7 mouse cellular contexts compared by ENCODE assay signal in the genomic region with DNA sequence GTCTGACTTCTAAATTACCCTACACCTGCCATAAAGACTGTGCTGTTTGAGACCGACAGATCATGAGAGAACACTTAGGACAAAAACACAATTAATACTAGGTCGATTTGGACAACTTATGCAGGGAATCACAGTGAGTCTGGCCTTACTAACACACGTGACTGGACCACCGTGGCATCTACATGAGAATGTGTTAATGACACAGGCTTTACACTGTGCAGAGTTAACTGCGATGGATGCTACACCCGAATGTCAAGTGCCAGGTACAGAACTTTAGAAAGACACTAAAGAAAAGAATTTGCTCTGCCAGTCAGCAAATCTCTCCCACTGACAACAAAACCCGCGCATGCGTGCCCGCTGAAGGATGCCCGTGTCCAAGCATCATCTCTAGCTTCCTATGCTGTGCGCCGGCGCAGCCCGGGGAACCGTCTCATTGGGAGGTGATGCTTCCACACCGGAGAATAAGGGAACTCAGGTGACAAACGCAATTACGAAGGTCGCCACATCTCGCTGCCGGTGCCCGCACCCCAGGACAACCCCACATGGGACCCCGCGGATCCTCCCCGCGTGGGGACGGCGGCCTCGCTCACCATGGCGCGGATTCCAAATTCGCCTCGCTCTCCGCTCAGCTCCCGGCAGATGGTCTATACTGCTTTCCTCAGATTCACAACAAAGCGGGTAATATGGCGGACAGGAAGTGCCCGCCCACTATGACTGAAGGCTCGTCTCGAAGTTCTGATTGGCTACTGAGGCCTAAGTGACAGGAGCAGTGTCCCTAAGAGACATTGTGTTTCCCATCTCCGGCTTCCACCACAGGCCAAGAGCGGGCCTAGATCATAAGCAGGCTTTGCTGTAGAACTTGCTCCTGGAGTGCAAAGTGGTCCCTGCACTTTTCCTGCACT. TPM values are rescaled to one million over a fixed set of nuclear protein-coding genes. Genes with fewer than 3 reads are reported as not detected.
DNase-seq lines count a peak whose midpoint lies in the region; ATAC-seq lines count a peak whose summit lies in the region.
"Not testable (repeated sequence)": the region's sequence is repeated elsewhere in the genome, so short reads cannot be mapped to it uniquely, and the experiment has no call there.

TSS of gene Zfp781 (minus strand) at position 639 of the 902 bp plus-strand sequence.

- H3K4me1 ChIP-seq in forebrain, embryonic 16.5 days (replicated peaks; ENCODE audit: control insufficient read depth, insufficient read depth, low read length); intestine, embryonic 16.5 days (ENCODE audit: control insufficient read depth, insufficient read depth, low read length); liver, embryonic 11.5 days (replicated peaks; ENCODE audit: control insufficient read depth, insufficient read depth, low read length); neural tube, embryonic 11.5 days (ENCODE audit: control insufficient read depth, insufficient read depth, low read length): not testable (repeated sequence)

- WGBS in forebrain, embryonic 16.5 days: no CpG with 5 or more reads among the region's 43 CpGs
- WGBS in intestine, embryonic 16.5 days: no CpG with 5 or more reads among the region's 43 CpGs
- no CpG with 5 or more reads among the region's 43 CpGs for WGBS in liver, embryonic 11.5 days
- WGBS in neural tube, embryonic 11.5 days: no CpG with 5 or more reads among the region's 43 CpGs

- not testable (repeated sequence) for H3K9ac ChIP-seq in forebrain, embryonic 16.5 days (replicated peaks; ENCODE audit: low read depth, low read length); intestine, embryonic 16.5 days (ENCODE audit: low read depth, low read length); liver, embryonic 11.5 days (ENCODE audit: low read depth, low read length); neural tube, embryonic 11.5 days (ENCODE audit: low read length)

- not testable (repeated sequence) for H3K36me3 ChIP-seq in forebrain, embryonic 16.5 days (ENCODE audit: control insufficient read depth, insufficient read depth); intestine, embryonic 16.5 days (ENCODE audit: control insufficient read depth, insufficient read depth, low read length); liver, embryonic 11.5 days (ENCODE audit: control insufficient read depth, insufficient read depth, low read length); neural tube, embryonic 11.5 days (ENCODE audit: control insufficient read depth, insufficient read depth, low read length)

- H3K27me3 ChIP-seq in forebrain, embryonic 16.5 days (replicated peaks; ENCODE audit: control insufficient read depth, insufficient read depth, low read length); intestine, embryonic 16.5 days (replicated peaks; ENCODE audit: control insufficient read depth, insufficient read depth, low read length); liver, embryonic 11.5 days (replicated peaks; ENCODE audit: control insufficient read depth, insufficient read depth, low read length); neural tube, embryonic 11.5 days (ENCODE audit: control insufficient read depth, insufficient read depth, low read length): not testable (repeated sequence)

- DNase-seq in liver, embryonic 11.5 days (ENCODE audit: low spot score); neural tube, embryonic 11.5 days (ENCODE audit: low spot score): not testable (repeated sequence)

- not testable (repeated sequence) for H3K9me3 ChIP-seq in forebrain, embryonic 16.5 days (ENCODE audit: control insufficient read depth, low read length); intestine, embryonic 16.5 days (ENCODE audit: control insufficient read depth, low read length); liver, embryonic 11.5 days (ENCODE audit: control insufficient read depth, low read length); neural tube, embryonic 11.5 days (ENCODE audit: control insufficient read depth, low read length)

- not testable (repeated sequence) for H3K4me3 ChIP-seq in forebrain, embryonic 16.5 days (replicated peaks; ENCODE audit: low read length); intestine, embryonic 16.5 days (ENCODE audit: low read length); liver, embryonic 11.5 days (ENCODE audit: low read depth, low read length); neural tube, embryonic 11.5 days (ENCODE audit: low read depth, low read length)

- not testable (repeated sequence) for H3K27ac ChIP-seq in forebrain, embryonic 16.5 days (ENCODE audit: low read length); intestine, embryonic 16.5 days (ENCODE audit: low read length); liver, embryonic 11.5 days (ENCODE audit: low read depth, low read length); neural tube, embryonic 11.5 days (ENCODE audit: low read depth, low read length)

- ATAC-seq in common myeloid progenitor, adult 5-6 weeks (replicated peaks; ENCODE audit: low read depth, poor library complexity, severe bottlenecking): peak; percentile 93
- peak; percentile 99 for ATAC-seq in forebrain, embryonic 16.5 days
- ATAC-seq in hematopoietic stem cell, adult 5-6 weeks (replicated peaks in 1 of 2; ENCODE audit: insufficient read depth in 1 of 2, low FRiP score in 2 of 2, low TSS enrichment in 1 of 2, low read depth in 1 of 2, poor library complexity in 2 of 2, severe bottlenecking in 2 of 2): peak; percentile 64 to 66; a peak in 3 of 4 replicates
- ATAC-seq in intestine, embryonic 16.5 days: peak; percentile 99
- ATAC-seq in liver, embryonic 11.5 days (replicated peaks; ENCODE audit: low FRiP score): peak; percentile 95
- ATAC-seq in megakaryocyte, adult 5-6 weeks (ENCODE audit: poor library complexity, severe bottlenecking): peak; percentile 93
- ATAC-seq in neural tube, embryonic 11.5 days (ENCODE audit: insufficient read depth, low FRiP score, low TSS enrichment): peak; percentile 98

- not testable (repeated sequence) for H3K4me2 ChIP-seq in forebrain, embryonic 16.5 days (ENCODE audit: low read length); intestine, embryonic 16.5 days (ENCODE audit: low read depth, low read length); liver, embryonic 11.5 days; neural tube, embryonic 11.5 days (ENCODE audit: low read depth)

RNA-seq across cellular contexts. Expression of gene Zfp781, which starts in this region (rescaled TPM):
- 0.55 TPM in 1 of 2 replicates, not detected in the other for total RNA-seq in common myeloid progenitor, adult 5-6 weeks (2017)
- 7.1 and 7.8 TPM in 2 replicates for polyA plus RNA-seq in forebrain, embryonic 16.5 days (2015; fragmentation: Nextera tagmentation; extraction: Ambion mirVana)
- total RNA-seq in hematopoietic stem cell, adult 5-6 weeks (2017): 0.94 and 1.7 TPM in 2 replicates
- polyA plus RNA-seq in intestine, embryonic 16.5 days (2015; fragmentation: Nextera tagmentation; extraction: Ambion mirVana): 2.2 and 2.6 TPM in 2 replicates
- 1.6 and 1.8 TPM in 2 replicates for polyA plus RNA-seq in liver, embryonic 11.5 days (2014; fragmentation: Nextera tagmentation; extraction: Ambion mirVana)
- 0.60 and 1.6 TPM in 2 replicates for total RNA-seq in megakaryocyte, adult 5-6 weeks (2015)
- total RNA-seq in megakaryocyte, adult 5-6 weeks (2017): 0.26 TPM in 1 of 2 replicates, not detected in the other
- polyA plus RNA-seq in neural tube, embryonic 11.5 days (2014; fragmentation: Nextera tagmentation; extraction: Ambion mirVana): 4.1 and 4.7 TPM in 2 replicates

Comparison
In these comparisons a context has a peak if more than half of its experiments do, and no peak if none do; other contexts are left out.
1. Peak in ATAC-seq in common myeloid progenitor, adult 5-6 weeks; RNA of the gene not detected or under 1 TPM.